Mouse (Mus musculus): ENCODE results near the gene Chst3.

DNA sequence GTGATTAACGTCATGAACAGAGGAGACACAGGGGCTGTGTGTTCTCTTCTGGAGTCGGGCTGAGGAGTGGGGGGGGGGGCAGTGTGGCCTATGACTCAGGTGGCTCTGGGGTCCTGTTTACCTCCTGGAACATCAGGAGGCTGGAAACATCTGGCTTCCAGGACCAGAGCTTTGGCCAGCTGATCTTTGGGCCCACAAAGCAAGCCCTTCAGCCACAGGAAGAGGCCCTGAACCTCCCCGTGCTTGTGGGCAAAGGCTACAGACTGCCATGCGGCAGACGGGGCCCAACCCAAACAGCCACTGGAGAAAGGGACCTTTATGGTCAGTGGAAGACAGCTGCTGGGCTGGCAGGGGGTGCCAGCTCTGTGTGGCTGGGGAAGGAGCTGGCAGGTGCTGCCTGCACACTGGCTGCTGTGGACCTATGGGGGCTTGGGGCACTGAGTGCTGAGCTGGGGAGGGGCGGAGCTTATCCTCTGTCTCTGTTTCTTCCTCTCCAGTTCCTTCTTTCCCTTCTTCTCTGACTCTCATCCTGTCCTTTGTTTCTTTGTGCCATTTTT is 67.9 kb downstream of the Chst3 start:
- no peak for TF ChIP-seq CTCF (conservative IDR thresholded peaks at IDR 0.05; ENCODE audit: low read length)
- no peak for TF ChIP-seq NANOG (IDR thresholded peaks at IDR 0.05; ENCODE audit: borderline replicate concordance, low read length)
